Mouse (Mus musculus) heart, adult 8-10 months (tissue): ENCODE data around the gene Abhd12b. TPM values are rescaled to one million over a fixed set of nuclear protein-coding genes. Genes with fewer than 3 reads are reported as not detected.

Source experiments
- DNase-seq: peaks from one replicate; pipeline ENCODE4 v3.0.0; 2022; ENCODE audit warnings: low spot score
- total RNA-seq, 4 experiments: library from RNA; stranded (reverse); gene quantifications; 2 replicates each; pipeline ENCODE4 v1.2.4; 2022

Gene Abhd12b
- not detected for total RNA-seq

- DNase-seq = no peak
Observed at GRCm38 (mm10) chr12:70153842-70154241, at the start of gene Abhd12b. Gene Abhd12b (plus strand): TSS chr12:70154142.

GRCm38 (mm10) chr12:70104199-70104598, 49.7 kb upstream of the Abhd12b start:
- DNase-seq = no peak

- no peak for DNase-seq
Observed at GRCm38 (mm10) chr12:70104776-70105420, 49.0 kb upstream of the Abhd12b start.

GRCm38 (mm10) chr12:70105885-70106284, 48.1 kb upstream of the Abhd12b start:
- no peak for DNase-seq

GRCm38 (mm10) chr12:70106508-70106907, 47.4 kb upstream of the Abhd12b start:
- no peak for DNase-seq

GRCm38 (mm10) chr12:70108104-70108503, 45.8 kb upstream of the Abhd12b start:
- no peak for DNase-seq

- DNase-seq = no peak
Observed at GRCm38 (mm10) chr12:70109921-70110320, 44.0 kb upstream of the Abhd12b start.

GRCm38 (mm10) chr12:70110375-70111116, 43.4 kb upstream of the Abhd12b start:
- no peak for DNase-seq

- DNase-seq = no peak
Observed at GRCm38 (mm10) chr12:70111117-70111366, 42.9 kb upstream of the Abhd12b start.

GRCm38 (mm10) chr12:70111367-70112089, 42.4 kb upstream of the Abhd12b start:
- peak; percentile 76 for DNase-seq

- no peak for DNase-seq
Observed at GRCm38 (mm10) chr12:70112090-70112383, 41.9 kb upstream of the Abhd12b start.

GRCm38 (mm10) chr12:70113351-70113750, 40.6 kb upstream of the Abhd12b start, which contains the start of gene Nin:
Gene Nin (minus strand): TSS chr12:70113717.
- no peak for DNase-seq

- no peak for DNase-seq
Observed at GRCm38 (mm10) chr12:70117146-70117545, 36.8 kb upstream of the Abhd12b start.

- no peak for DNase-seq
Observed at GRCm38 (mm10) chr12:70118721-70119345, 35.1 kb upstream of the Abhd12b start.

GRCm38 (mm10) chr12:70119552-70119951, 34.4 kb upstream of the Abhd12b start:
- DNase-seq = no peak

GRCm38 (mm10) chr12:70126626-70127025, 27.3 kb upstream of the Abhd12b start:
- DNase-seq = no peak

- DNase-seq = peak; percentile 16
Observed at GRCm38 (mm10) chr12:70129105-70129504, 24.8 kb upstream of the Abhd12b start.

GRCm38 (mm10) chr12:70131042-70131675, 22.8 kb upstream of the Abhd12b start:
- no peak for DNase-seq

- DNase-seq = no peak
Observed at GRCm38 (mm10) chr12:70134627-70135235, 19.2 kb upstream of the Abhd12b start.

GRCm38 (mm10) chr12:70136185-70136756, 17.7 kb upstream of the Abhd12b start:
- peak; percentile 24 for DNase-seq

GRCm38 (mm10) chr12:70137095-70137494, 16.8 kb upstream of the Abhd12b start:
- no peak for DNase-seq
